Mouse (Mus musculus) testis, adult 2 months (tissue): ENCODE measurements around the gene Lrfn3. TPM values are rescaled to one million over a fixed set of nuclear protein-coding genes. Genes with fewer than 3 reads are reported as not detected.

Source experiments
- H3K27ac ChIP-seq: fragments of 200-500 bp; 2 replicates; pipeline ENCODE4 v1.5.1; 2012; ENCODE audit warnings: low read depth, low read length; ENCODE audit not compliant: control insufficient read depth, insufficient read depth
- H3K27me3 ChIP-seq: fragments of 200-500 bp; 2 replicates; pipeline ENCODE4 v1.6.1; 2012; ENCODE audit warnings: mild to moderate bottlenecking, low read length, moderate library complexity; ENCODE audit not compliant: control insufficient read depth, insufficient read depth
- H3K36me3 ChIP-seq: fragments of 200-500 bp; 2 replicates; pipeline ENCODE4 v1.6.1; 2012; ENCODE audit warnings: mild to moderate bottlenecking, low read length; ENCODE audit not compliant: control insufficient read depth, insufficient read depth
- H3K4me1 ChIP-seq: fragments of 200-500 bp; 2 replicates; pipeline ENCODE4 v1.6.1; 2012; ENCODE audit warnings: low read length; ENCODE audit not compliant: control insufficient read depth, insufficient read depth
- H3K4me3 ChIP-seq: fragments of 200-500 bp; 2 replicates; pipeline ENCODE4 v1.5.1; 2012; ENCODE audit warnings: low read depth, mild to moderate bottlenecking, low read length, moderate library complexity, mixed read lengths; ENCODE audit not compliant: control insufficient read depth
- CTCF ChIP-seq: fragments of 200-500 bp; IDR thresholded peaks from 2 replicates; pipeline ENCODE4 v1.5.1; 2012; ENCODE audit warnings: low read depth, mild to moderate bottlenecking, inconsistent platforms, low read length, moderate library complexity; ENCODE audit not compliant: control insufficient read depth, insufficient read depth, insufficient replicate concordance
- POLR2A ChIP-seq: fragments of 200-500 bp; IDR thresholded peaks from 2 replicates; pipeline ENCODE4 v1.6.1; 2012; ENCODE audit warnings: low read depth, mild to moderate bottlenecking, inconsistent platforms, low read length, moderate library complexity; ENCODE audit not compliant: control insufficient read depth
- polyA plus RNA-seq: library from polyadenylated mRNA; depleted of rRNA; stranded (reverse); fragments of >200 nt; gene quantifications from 2 replicates; pipeline ENCODE4 v1.2.3, GENCODE M21; 2012

Gene Lrfn3
- polyA plus RNA-seq, 1 experiment, result 0.27 TPM

GRCm38 (mm10) chr7:30392746-30393520, 30.4 kb upstream of the Lrfn3 start:
- no peaks in the 10 kb centered on the region; the same call in 1 of the 2 replicates for H3K4me1 ChIP-seq
- H3K36me3 ChIP-seq, result no peaks in the 10 kb centered on the region
- TF ChIP-seq POLR2A, result no peak
- H3K27ac ChIP-seq, result no peak overlapping the region
- H3K27me3 ChIP-seq, result no peaks in the 10 kb centered on the region
- H3K4me3 ChIP-seq, result no peak overlapping the region

- Histone ChIP-seq H3K4me1 (no peaks in the 10 kb centered on the region), H3K4me3 (no peak overlapping the region), H3K27me3 (no peaks in the 10 kb centered on the region), H3K27ac (no peak overlapping the region), H3K36me3 (no peaks in the 10 kb centered on the region)
- TF ChIP-seq CTCF (no peak), POLR2A (no peak)
These were observed 21.5 kb upstream of the Lrfn3 start for GRCm38 (mm10) chr7:30384106-30384505.

GRCm38 (mm10) chr7:30380061-30380460, 17.5 kb upstream of the Lrfn3 start:
- TF ChIP-seq CTCF, result no peak
- no peak for TF ChIP-seq POLR2A

DNA sequence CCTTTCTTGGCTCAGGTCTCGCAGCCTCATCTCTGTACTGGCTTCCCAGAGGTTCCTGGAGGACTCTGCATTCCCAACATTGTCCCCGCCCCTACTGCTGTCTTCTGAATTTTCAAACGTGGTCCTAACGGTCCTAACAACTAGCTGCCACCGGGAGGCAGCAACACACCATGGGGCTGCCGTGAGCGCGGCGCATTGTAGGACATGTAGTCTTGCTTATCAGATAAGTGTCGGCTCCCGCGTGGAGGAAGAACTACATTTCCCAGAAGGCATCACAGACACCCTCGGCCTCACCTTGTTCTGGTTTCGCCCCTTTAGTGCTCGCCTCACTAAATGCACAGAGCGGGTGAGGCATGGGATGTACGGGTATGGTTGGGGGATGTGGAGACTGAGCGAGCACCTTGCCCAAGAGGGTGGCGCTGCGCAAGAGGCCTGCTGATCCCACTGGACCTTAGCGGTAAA, 11.0 kb upstream of the Lrfn3 start:
- Histone ChIP-seq H3K4me1 (peaks cover 8% of the 10 kb centered on the region), H3K27me3 (no peaks in the 10 kb centered on the region), H3K36me3 (no peaks in the 10 kb centered on the region), H3K4me3 (peak overlapping the region; percentile 79), H3K27ac (peak overlapping the region; percentile 24; the same call in 1 of the 2 replicates)
- peak; percentile 69 for TF ChIP-seq POLR2A
- peak; percentile 87; the same call in 1 of the 2 replicates for TF ChIP-seq CTCF

More at GRCm38 (mm10) chr7:30380061-30380460, 17.5 kb upstream of the Lrfn3 start:
- no peak overlapping the region for H3K4me3 ChIP-seq
- H3K27me3 ChIP-seq, result no peaks in the 10 kb centered on the region
- no peak overlapping the region for H3K27ac ChIP-seq
- H3K4me1 ChIP-seq, result peaks cover 3% of the 10 kb centered on the region
- H3K36me3 ChIP-seq, result no peaks in the 10 kb centered on the region

GRCm38 (mm10) chr7:30367466-30367865, 4.9 kb upstream of the Lrfn3 start:
- Histone ChIP-seq H3K36me3 (no peaks in the 10 kb centered on the region), H3K27ac (no peak overlapping the region), H3K4me3 (no peak overlapping the region), H3K4me1 (peaks cover 4% of the 10 kb centered on the region; the same call in 1 of the 2 replicates), H3K27me3 (no peaks in the 10 kb centered on the region; the same call in none of the 2 replicates)
- no peak for TF ChIP-seq CTCF

- no peaks in the 10 kb centered on the region for H3K36me3 ChIP-seq
- H3K27ac ChIP-seq, result no peak overlapping the region
- H3K4me3 ChIP-seq, result no peak overlapping the region
- peaks cover 15% of the 10 kb centered on the region for H3K4me1 ChIP-seq
- peaks cover 2% of the 10 kb centered on the region for H3K27me3 ChIP-seq
- TF ChIP-seq CTCF, result no peak
- no peak for TF ChIP-seq POLR2A
These were observed 769 bp upstream of the Lrfn3 start for GRCm38 (mm10) chr7:30363344-30363738.

GRCm38 (mm10) chr7:30360028-30360427, 2.5 kb downstream of the Lrfn3 start:
- Histone ChIP-seq H3K36me3 (no peaks in the 10 kb centered on the region), H3K4me3 (no peak overlapping the region), H3K4me1 (peaks cover 18% of the 10 kb centered on the region), H3K27ac (no peak overlapping the region), H3K27me3 (peaks cover 2% of the 10 kb centered on the region)
- TF ChIP-seq CTCF (no peak), POLR2A (no peak)
